Mouse (Mus musculus): ENCODE results near the gene Aspn.
A peak's percentile ranks its signal among the peaks of the same experiment; 100 is the strongest.

Gene Aspn

GRCm38 (mm10) chr13:49544279-49544678 is at the start of gene Aspn:
TSS of gene Aspn (plus strand) at chr13:49544443.
- no peak for DNase-seq

- no peak for DNase-seq
Measured at GRCm38 (mm10) chr13:49504510-49504909, 39.7 kb upstream of the Aspn start, which contains the start of gene Ecm2. TSS of gene Ecm2 (plus strand) at chr13:49504810.

GRCm38 (mm10) chr13:49505776-49506175 is 38.5 kb upstream of the Aspn start:
- DNase-seq: no peak

- DNase-seq: no peak
Measured at GRCm38 (mm10) chr13:49507176-49507575, 37.1 kb upstream of the Aspn start.

- no peak for DNase-seq
Measured at GRCm38 (mm10) chr13:49518761-49519160, 25.5 kb upstream of the Aspn start.

GRCm38 (mm10) chr13:49526235-49526634 is 18.0 kb upstream of the Aspn start:
- DNase-seq: no peak

- DNase-seq: no peak
Measured at GRCm38 (mm10) chr13:49530636-49531035, 13.6 kb upstream of the Aspn start.

- DNase-seq: no peak
Measured at GRCm38 (mm10) chr13:49536946-49537345, 7.3 kb upstream of the Aspn start.

GRCm38 (mm10) chr13:49538693-49539092 is 5.5 kb upstream of the Aspn start:
- no peak for DNase-seq

GRCm38 (mm10) chr13:49545646-49546045 is 1.4 kb downstream of the Aspn start:
- DNase-seq: no peak

GRCm38 (mm10) chr13:49546517-49546916 is 2.3 kb downstream of the Aspn start:
- peak in 1 of 2 experiments; percentile 22 for DNase-seq

GRCm38 (mm10) chr13:49547563-49548150 is 3.4 kb downstream of the Aspn start:
- no peak for DNase-seq

GRCm38 (mm10) chr13:49549616-49550015 is 5.4 kb downstream of the Aspn start:
- no peak for DNase-seq

- no peak for DNase-seq
Measured at GRCm38 (mm10) chr13:49554519-49554918, 10.3 kb downstream of the Aspn start.

- no peak for DNase-seq
Measured at GRCm38 (mm10) chr13:49556203-49556602, 12.0 kb downstream of the Aspn start.

GRCm38 (mm10) chr13:49556924-49557323 is 12.7 kb downstream of the Aspn start:
- no peak for DNase-seq

- peak; percentile 31 to 63 for DNase-seq
Measured at GRCm38 (mm10) chr13:49559185-49559584, 14.9 kb downstream of the Aspn start.

GRCm38 (mm10) chr13:49560886-49561285 is 16.6 kb downstream of the Aspn start:
- no peak for DNase-seq

GRCm38 (mm10) chr13:49564347-49564746 is 20.1 kb downstream of the Aspn start:
- DNase-seq: no peak

GRCm38 (mm10) chr13:49570371-49570770 is 26.1 kb downstream of the Aspn start:
- DNase-seq: peak in 1 of 2 experiments; percentile 12

- no peak for DNase-seq
Measured at GRCm38 (mm10) chr13:49571418-49571817, 27.2 kb downstream of the Aspn start.

- DNase-seq: peak; percentile 36 to 49
Measured at GRCm38 (mm10) chr13:49581541-49582530, 37.6 kb downstream of the Aspn start, which contains the start of gene Omd. TSS of gene Omd (plus strand) at chr13:49582462.

GRCm38 (mm10) chr13:49583859-49584258 is 39.6 kb downstream of the Aspn start:
- DNase-seq: no peak

All from kidney, adult 8-10 months (tissue).